Mouse (Mus musculus) natural killer cell, adult 2 months (primary cell): Measurements from ENCODE around the gene B4galnt3.

Experiments used
- DNase-seq, 2 experiments: peaks; one replicate each; pipeline ENCODE4 v3.0.0; 2022; ENCODE audit warnings: low spot score in 2 of 2

Gene B4galnt3

GRCm38 (mm10) chr6:120222669-120223068, 71.7 kb downstream of the B4galnt3 start:
- no peak for DNase-seq

- no peak for DNase-seq
These were observed 75.1 kb downstream of the B4galnt3 start for GRCm38 (mm10) chr6:120219281-120219680.

GRCm38 (mm10) chr6:120216702-120217101, 77.7 kb downstream of the B4galnt3 start:
- no peak for DNase-seq

GRCm38 (mm10) chr6:120211536-120211935, 82.8 kb downstream of the B4galnt3 start:
- DNase-seq, result no peak

- peak in 1 of 2 experiments; percentile 24 for DNase-seq
These were observed 87.8 kb downstream of the B4galnt3 start for GRCm38 (mm10) chr6:120206586-120206985.

- no peak for DNase-seq
These were observed 92.0 kb downstream of the B4galnt3 start for GRCm38 (mm10) chr6:120202406-120202805.

- no peak for DNase-seq
These were observed 92.4 kb downstream of the B4galnt3 start for GRCm38 (mm10) chr6:120201956-120202355.

GRCm38 (mm10) chr6:120199638-120200394, 94.5 kb downstream of the B4galnt3 start:
- no peak for DNase-seq

GRCm38 (mm10) chr6:120197964-120198363, 96.4 kb downstream of the B4galnt3 start:
- DNase-seq, result peak; percentile 77 to 81

GRCm38 (mm10) chr6:120196837-120197236, 97.5 kb downstream of the B4galnt3 start:
- peak; percentile 47 to 64 for DNase-seq

GRCm38 (mm10) chr6:120194963-120195362, 99.4 kb downstream of the B4galnt3 start:
- no peak for DNase-seq

- DNase-seq, result no peak
These were observed 100.1 kb downstream of the B4galnt3 start for GRCm38 (mm10) chr6:120194305-120194704.

GRCm38 (mm10) chr6:120193793-120194192, 100.6 kb downstream of the B4galnt3 start:
- no peak for DNase-seq

- peak; percentile 83 to 87 for DNase-seq
These were observed 101.2 kb downstream of the B4galnt3 start for GRCm38 (mm10) chr6:120193174-120193573.

GRCm38 (mm10) chr6:120192211-120192870, 102.0 kb downstream of the B4galnt3 start:
- DNase-seq, result no peak

GRCm38 (mm10) chr6:120191396-120192170, 102.8 kb downstream of the B4galnt3 start:
- no peak for DNase-seq

- no peak for DNase-seq
These were observed 103.4 kb downstream of the B4galnt3 start for GRCm38 (mm10) chr6:120190912-120191311.

- no peak for DNase-seq
These were observed 104.0 kb downstream of the B4galnt3 start for GRCm38 (mm10) chr6:120190365-120190764.

- no peak for DNase-seq
These were observed 105.1 kb downstream of the B4galnt3 start for GRCm38 (mm10) chr6:120189287-120189686.

- peak; percentile 63 to 67 for DNase-seq
These were observed 105.8 kb downstream of the B4galnt3 start for GRCm38 (mm10) chr6:120188376-120189235.

GRCm38 (mm10) chr6:120187587-120188176, 106.7 kb downstream of the B4galnt3 start:
- DNase-seq, result peak; percentile 75 to 81
